Mouse (Mus musculus): ENCODE data around the gene Olfr287.

Gene Olfr287

DNA sequence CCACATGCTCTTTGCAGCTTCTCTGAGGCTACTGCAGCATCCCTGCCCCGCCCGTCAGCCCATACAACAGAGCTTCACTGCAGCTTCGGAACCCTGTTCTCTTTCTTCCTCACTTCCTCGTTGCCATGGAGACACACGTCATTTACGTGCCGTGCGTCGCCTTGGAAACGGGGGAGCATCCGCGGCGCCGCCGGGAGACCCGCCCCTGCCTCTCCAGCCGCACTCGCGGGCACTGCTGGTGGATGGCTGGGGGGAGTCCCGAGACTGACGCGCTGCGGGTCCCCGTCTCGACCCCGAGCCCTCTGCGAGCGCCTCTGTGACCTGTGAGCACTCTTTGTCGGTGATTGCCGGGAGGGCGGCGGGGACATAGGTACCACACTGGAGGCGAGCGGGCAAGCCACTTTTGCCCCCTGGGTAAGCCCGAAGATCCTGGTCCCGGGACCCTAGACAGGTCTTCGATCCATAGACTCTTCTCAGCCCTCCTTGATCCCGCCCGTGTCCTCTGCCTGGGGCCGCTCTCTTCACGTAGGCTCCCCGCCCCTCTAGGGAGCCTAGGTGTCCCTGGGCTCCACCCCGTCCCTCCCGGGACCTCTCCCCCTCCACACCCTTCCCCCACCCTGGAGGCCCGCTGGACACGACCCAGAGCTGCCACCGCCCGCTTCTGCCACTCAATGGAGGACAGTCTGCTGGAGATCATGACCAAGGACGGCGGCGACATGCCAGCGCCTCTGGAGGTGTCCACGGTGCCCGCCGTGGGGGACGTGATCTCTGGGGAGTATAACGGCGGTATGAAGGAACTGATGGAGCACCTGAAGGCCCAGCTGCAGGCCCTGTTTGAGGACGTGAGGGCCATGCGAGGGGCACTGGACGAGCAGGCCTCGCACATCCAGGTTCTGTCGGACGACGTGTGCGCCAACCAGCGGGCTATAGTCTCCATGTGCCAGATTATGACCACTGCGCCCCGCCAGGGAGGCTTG lies 52.9 kb downstream of the Olfr287 start:
- DNase-seq (ENCODE audit: extremely low spot score), result peak; percentile 88

DNA sequence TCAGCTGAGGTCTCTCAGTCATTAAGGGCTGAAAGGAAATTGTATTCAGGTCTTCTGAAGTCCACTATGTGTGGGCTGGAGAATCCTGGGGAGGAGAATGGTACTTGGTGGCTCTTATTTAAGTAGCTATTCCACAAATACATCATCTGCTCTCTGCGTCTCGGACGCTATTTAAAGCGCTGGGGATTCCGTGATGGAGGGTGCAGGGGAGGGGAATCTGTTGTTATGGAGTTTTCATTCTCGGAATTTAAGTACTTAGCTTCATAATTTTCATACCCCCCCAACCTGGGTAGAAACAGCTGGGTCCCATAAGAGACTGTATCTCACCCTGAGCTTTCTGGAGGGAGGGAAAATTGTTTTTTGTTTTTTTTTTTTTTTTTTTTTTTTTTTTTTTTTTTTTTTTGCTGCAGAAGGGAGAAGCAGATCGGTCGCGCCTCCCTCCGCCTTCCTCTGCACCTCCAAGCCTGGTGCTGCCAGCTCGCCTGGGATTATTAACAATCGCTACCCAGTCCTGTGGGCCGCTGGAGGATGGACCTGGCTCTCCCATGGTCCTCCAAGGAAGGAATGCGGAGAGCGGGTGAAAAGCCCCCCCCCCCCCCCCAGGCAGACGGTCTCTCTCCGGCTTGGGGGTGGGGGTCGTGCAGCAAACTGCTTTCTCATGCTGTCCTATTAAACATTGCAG lies 53.8 kb downstream of the Olfr287 start, which contains the start of gene Ccdc184:
Gene Ccdc184 (plus strand): TSS at position 196 of the 682 bp plus-strand sequence.
- DNase-seq (ENCODE audit: extremely low spot score), result no peak

DNA sequence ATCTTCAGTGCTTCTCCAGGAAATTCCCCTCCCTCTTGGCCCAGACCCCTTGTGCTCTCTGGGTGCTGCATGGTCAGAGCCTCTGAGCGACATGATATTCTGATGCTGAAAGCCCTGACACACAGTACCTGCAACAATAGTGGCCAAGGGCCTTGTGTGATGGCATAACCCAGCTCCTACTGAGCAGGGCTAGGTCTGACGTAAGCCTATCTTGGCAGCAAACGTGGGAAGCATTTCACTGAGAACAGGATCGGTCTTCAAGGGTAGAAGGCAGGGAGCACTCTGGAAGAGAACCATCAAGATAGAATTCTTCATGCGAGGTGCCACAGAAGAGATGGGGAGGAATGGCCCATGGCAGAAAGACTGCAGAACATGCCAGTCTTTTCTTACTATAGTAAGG lies 55.3 kb downstream of the Olfr287 start, which contains the start of gene Asb8:
Gene Asb8 (minus strand): TSS at position 101 of the 400 bp plus-strand sequence.
- DNase-seq (ENCODE audit: extremely low spot score), result no peak

DNA sequence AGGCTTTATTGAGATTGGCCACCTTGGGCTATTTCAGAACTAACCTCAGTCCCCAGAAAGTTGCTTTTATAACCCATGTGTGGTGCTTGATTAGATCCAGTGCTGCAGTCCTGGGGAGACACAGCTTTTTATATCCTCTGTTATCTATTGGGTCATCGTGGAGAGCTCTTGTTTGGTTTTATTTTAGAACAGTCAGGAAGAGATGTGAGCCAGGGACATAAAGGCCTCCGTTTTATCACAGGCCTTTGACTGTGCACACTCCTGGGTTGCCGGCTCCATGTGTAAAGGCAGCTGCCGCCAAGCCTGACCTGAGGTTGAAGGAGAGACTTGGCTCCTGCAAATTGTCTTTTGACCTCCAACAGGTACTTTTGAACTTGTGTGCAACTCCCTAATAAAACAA lies 58.3 kb downstream of the Olfr287 start:
- no peak for DNase-seq (ENCODE audit: extremely low spot score)

DNA sequence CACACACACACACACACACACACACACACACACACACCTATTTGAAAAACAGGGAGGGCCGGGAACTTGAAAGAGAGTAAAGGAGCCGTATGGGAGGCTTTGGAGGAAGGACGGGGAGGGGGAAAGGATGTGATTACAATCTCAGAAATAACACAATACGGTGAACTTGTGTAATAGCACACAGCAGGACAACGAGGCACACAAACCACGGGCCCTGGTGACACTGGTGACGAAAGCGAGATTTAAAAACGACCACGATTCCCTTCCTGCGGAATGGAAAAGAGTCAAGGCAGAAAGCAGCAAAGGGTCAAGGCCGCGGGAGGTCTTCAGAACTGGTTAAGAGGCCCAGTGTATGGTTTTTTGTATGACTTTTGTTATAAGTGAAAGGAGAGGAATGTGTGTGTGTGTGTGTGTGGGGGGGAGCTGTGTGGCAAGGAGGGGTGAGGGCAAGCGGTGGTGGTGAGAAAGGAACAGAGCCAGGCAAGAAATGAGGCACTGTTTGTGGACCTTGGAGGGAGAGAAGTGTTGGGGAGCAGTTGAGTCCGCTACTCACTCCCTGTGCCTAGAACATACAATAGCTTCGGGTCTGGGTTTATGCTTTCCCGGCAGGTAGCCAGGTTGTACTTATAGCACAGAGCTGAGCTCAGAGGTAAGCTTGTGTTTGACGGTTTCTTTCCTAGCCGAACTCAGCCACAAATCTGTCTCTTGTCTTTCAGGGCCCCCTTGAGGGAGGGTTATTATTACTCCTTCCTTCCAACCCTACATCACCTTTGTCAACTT lies 59.6 kb downstream of the Olfr287 start:
- no peak for DNase-seq (ENCODE audit: extremely low spot score)

DNA sequence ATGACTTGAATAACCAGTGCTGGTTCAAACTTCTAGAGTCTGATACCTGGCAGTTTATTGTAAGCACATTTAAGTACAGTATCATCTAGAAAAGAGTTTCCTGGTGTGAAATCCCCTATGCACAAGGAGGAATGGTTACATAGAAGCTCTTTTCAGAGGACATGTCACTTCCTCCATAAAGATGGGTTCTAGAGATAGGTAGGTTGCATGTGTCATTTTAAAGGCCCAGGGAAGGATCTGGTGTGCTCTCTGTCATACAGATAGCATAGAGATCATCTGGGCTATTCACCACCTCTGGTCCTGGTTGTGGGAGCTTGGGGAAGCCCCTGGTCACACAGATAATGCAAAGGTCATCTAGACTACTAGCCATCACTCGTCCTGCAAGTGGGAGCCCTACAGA lies 63.6 kb downstream of the Olfr287 start:
- no peak for DNase-seq (ENCODE audit: extremely low spot score)

All from embryo, embryonic 9.5 days (tissue).